Mouse (Mus musculus): Measurements from ENCODE around the gene Arl15.

DNA sequence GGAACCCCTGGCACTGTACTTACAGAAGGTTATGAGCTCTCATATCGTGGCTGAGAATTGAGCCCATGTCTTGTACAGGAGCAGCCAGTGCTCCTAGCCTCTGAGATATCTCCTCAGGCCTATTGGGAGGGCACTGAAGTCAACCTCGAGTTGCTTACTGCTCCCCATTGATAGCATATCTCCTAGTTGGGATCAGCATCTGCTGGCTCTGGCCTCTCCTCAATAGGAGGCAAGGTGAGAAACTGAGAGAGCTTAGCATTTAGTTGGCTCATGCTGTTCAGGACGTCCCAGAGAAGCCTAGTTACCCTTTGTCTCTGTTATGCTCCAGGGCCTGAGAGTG is 49.0 kb downstream of the Arl15 start:
- TF ChIP-seq EP300 (optimal IDR thresholded peaks at IDR 0.05) (no peak), CTCF (IDR thresholded peaks at IDR 0.05; ENCODE audit: low read depth) (no peak)
